Mouse (Mus musculus): ENCODE data around the gene Cul5.

The Cul5 gene

GRCm38 (mm10) chr9:53607192-53607591 lies 62.6 kb downstream of the Cul5 start:
- DNase-seq (ENCODE audit: low spot score): no peak

GRCm38 (mm10) chr9:53604954-53605353 lies 64.9 kb downstream of the Cul5 start:
- no peak for DNase-seq (ENCODE audit: low spot score)

- DNase-seq (ENCODE audit: low spot score): no peak
Measured at GRCm38 (mm10) chr9:53603849-53604248, 66.0 kb downstream of the Cul5 start.

GRCm38 (mm10) chr9:53603384-53603783 lies 66.4 kb downstream of the Cul5 start:
- DNase-seq (ENCODE audit: low spot score): no peak

GRCm38 (mm10) chr9:53601541-53601940 lies 68.3 kb downstream of the Cul5 start:
- DNase-seq (ENCODE audit: low spot score): no peak

GRCm38 (mm10) chr9:53598631-53599030 lies 71.2 kb downstream of the Cul5 start:
- DNase-seq (ENCODE audit: low spot score): no peak

- DNase-seq (ENCODE audit: low spot score): no peak
Measured at GRCm38 (mm10) chr9:53596971-53597600, 72.7 kb downstream of the Cul5 start.

GRCm38 (mm10) chr9:53594764-53595163 lies 75.0 kb downstream of the Cul5 start:
- DNase-seq (ENCODE audit: low spot score): peak; percentile 62

GRCm38 (mm10) chr9:53581870-53582269 lies 87.9 kb downstream of the Cul5 start:
- DNase-seq (ENCODE audit: low spot score): no peak

GRCm38 (mm10) chr9:53575721-53576120 lies 94.1 kb downstream of the Cul5 start:
- DNase-seq (ENCODE audit: low spot score): no peak

GRCm38 (mm10) chr9:53572516-53573307 lies 97.1 kb downstream of the Cul5 start:
- DNase-seq (ENCODE audit: low spot score): no peak

GRCm38 (mm10) chr9:53570662-53571061 lies 99.2 kb downstream of the Cul5 start:
- DNase-seq (ENCODE audit: low spot score): peak; percentile 26
